Mouse (Mus musculus) spleen, adult 2 months (tissue): ENCODE results near the gene Gng8.

ENCODE experiments used
- CTCF ChIP-seq: fragments of 200-500 bp; IDR thresholded peaks from 2 replicates; pipeline ENCODE4 v1.5.1; 2011; ENCODE audit warnings: mild to moderate bottlenecking, inconsistent platforms; ENCODE audit not compliant: insufficient read depth, insufficient read length, insufficient replicate concordance; ENCODE audit errors: extremely low read depth
- POLR2A ChIP-seq: fragments of 200-500 bp; IDR thresholded peaks from 2 replicates; pipeline ENCODE4 v1.6.1; 2011; ENCODE audit warnings: low read depth, low read length, inconsistent platforms

DNA sequence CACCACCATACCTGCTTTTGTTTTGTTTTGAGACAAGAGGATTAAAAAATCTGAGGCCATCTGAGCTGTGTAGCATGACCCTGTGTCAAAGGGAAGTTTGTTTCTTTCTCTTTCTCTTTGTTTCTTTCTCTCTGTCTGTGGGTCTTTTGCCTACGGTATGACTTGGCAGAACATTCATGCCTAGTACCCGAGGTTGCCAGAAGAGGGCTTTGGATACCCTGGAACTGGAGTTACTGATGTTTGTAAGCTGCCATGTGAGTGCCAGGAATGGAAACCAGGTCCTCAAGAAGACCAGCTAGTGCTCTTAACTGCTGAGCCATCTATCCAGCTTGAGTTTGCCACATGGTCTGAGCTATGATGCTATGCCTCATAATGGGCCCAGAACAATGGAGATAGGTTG lies 36.8 kb downstream of the Gng8 start:
- TF ChIP-seq CTCF, result no peak
- TF ChIP-seq POLR2A, result no peak
